Mouse (Mus musculus): ENCODE measurements around the gene Slc17a3. TPM values are rescaled to one million over a fixed set of nuclear protein-coding genes. Genes with fewer than 3 reads are reported as not detected.

Slc17a3 gene
- polyA plus RNA-seq (2012; ENCODE audit: low replicate concordance): not detected in 2 replicates

GRCm38 (mm10) chr13:23839308-23839707 lies at the start of gene Slc17a3:
Slc17a3 (plus strand) TSS chr13:23839434.

GRCm38 (mm10) chr13:23806422-23807052 lies 32.7 kb upstream of the Slc17a3 start, which contains the start of gene Slc17a2:
Slc17a2 (plus strand) TSS chr13:23806993.

GRCm38 (mm10) chr13:23867405-23867804 lies 28.2 kb downstream of the Slc17a3 start, which contains the start of gene Slc17a1:
Slc17a1 (plus strand) TSS chr13:23867750.

Other genes with a start within 250 kb of the Slc17a3 start
- 1.7 and 2.0 TPM in 2 replicates for gene Hist1h2be, start 218.3 kb upstream of the Slc17a3 start, polyA plus RNA-seq (2012; ENCODE audit: low replicate concordance)
- 6.8 and 18.7 TPM in 2 replicates for gene Hist1h1e, start 216.9 kb upstream of the Slc17a3 start, polyA plus RNA-seq (2012; ENCODE audit: low replicate concordance)
- gene Hist1h2ac, start 155.5 kb upstream of the Slc17a3 start, polyA plus RNA-seq (2012; ENCODE audit: low replicate concordance): 1.7 and 2.0 TPM in 2 replicates
- gene Hist1h2bc, start 155.2 kb upstream of the Slc17a3 start, polyA plus RNA-seq (2012; ENCODE audit: low replicate concordance): 3.1 and 3.3 TPM in 2 replicates
- gene Hist1h1t, start 143.6 kb upstream of the Slc17a3 start, polyA plus RNA-seq (2012; ENCODE audit: low replicate concordance): not detected in 2 replicates
- 3.9 and 4.0 TPM in 2 replicates for gene Hist1h4c, start 141.0 kb upstream of the Slc17a3 start, polyA plus RNA-seq (2012; ENCODE audit: low replicate concordance)
- 5.0 and 7.1 TPM in 2 replicates for gene Hfe, start 128.6 kb upstream of the Slc17a3 start, polyA plus RNA-seq (2012; ENCODE audit: low replicate concordance)
- gene Hist1h1c, start 100.6 kb upstream of the Slc17a3 start, polyA plus RNA-seq (2012; ENCODE audit: low replicate concordance): 13.0 and 32.3 TPM in 2 replicates
- 4.9 and 12.8 TPM in 2 replicates for gene Hist1h3c, start 93.8 kb upstream of the Slc17a3 start, polyA plus RNA-seq (2012; ENCODE audit: low replicate concordance)
- gene Hist1h2bb, start 92.7 kb upstream of the Slc17a3 start, polyA plus RNA-seq (2012; ENCODE audit: low replicate concordance): 14.4 and 31.0 TPM in 2 replicates
- 39.8 and 47.5 TPM in 2 replicates for gene Hist1h2ab, start 88.3 kb upstream of the Slc17a3 start, polyA plus RNA-seq (2012; ENCODE audit: low replicate concordance)
- gene Hist1h3b, start 87.2 kb upstream of the Slc17a3 start, polyA plus RNA-seq (2012; ENCODE audit: low replicate concordance): 4.5 and 16.4 TPM in 2 replicates
- 7.2 and 8.6 TPM in 2 replicates for gene Hist1h4b, start 82.4 kb upstream of the Slc17a3 start, polyA plus RNA-seq (2012; ENCODE audit: low replicate concordance)
- gene Hist1h4a, start 78.2 kb upstream of the Slc17a3 start, polyA plus RNA-seq (2012; ENCODE audit: low replicate concordance): 40.2 and 48.3 TPM in 2 replicates
- gene Hist1h3a, start 77.0 kb upstream of the Slc17a3 start, polyA plus RNA-seq (2012; ENCODE audit: low replicate concordance): 0.45 and 5.1 TPM in 2 replicates
- 1.2 and 1.7 TPM in 2 replicates for gene Hist1h1a, start 75.8 kb upstream of the Slc17a3 start, polyA plus RNA-seq (2012; ENCODE audit: low replicate concordance)
- gene Trim38, start 69.5 kb upstream of the Slc17a3 start, polyA plus RNA-seq (2012; ENCODE audit: low replicate concordance): not detected in 2 replicates
- not detected in 2 replicates for gene Slc17a2, start 32.4 kb upstream of the Slc17a3 start, polyA plus RNA-seq (2012; ENCODE audit: low replicate concordance)
- gene Slc17a1, start 28.3 kb downstream of the Slc17a3 start, polyA plus RNA-seq (2012; ENCODE audit: low replicate concordance): not detected in 2 replicates
- not detected in 2 replicates for gene Slc17a4, start 75.6 kb downstream of the Slc17a3 start, polyA plus RNA-seq (2012; ENCODE audit: low replicate concordance)
- not detected in 2 replicates for gene Hist1h2ba, start 94.7 kb downstream of the Slc17a3 start, polyA plus RNA-seq (2012; ENCODE audit: low replicate concordance)
- gene Hist1h2aa, start 95.0 kb downstream of the Slc17a3 start, polyA plus RNA-seq (2012; ENCODE audit: low replicate concordance): not detected in 2 replicates
- gene Scgn, start 151.8 kb downstream of the Slc17a3 start, polyA plus RNA-seq (2012; ENCODE audit: low replicate concordance): not detected in 2 replicates